9 mouse cellular contexts compared by ENCODE assay signal in the genomic region with DNA sequence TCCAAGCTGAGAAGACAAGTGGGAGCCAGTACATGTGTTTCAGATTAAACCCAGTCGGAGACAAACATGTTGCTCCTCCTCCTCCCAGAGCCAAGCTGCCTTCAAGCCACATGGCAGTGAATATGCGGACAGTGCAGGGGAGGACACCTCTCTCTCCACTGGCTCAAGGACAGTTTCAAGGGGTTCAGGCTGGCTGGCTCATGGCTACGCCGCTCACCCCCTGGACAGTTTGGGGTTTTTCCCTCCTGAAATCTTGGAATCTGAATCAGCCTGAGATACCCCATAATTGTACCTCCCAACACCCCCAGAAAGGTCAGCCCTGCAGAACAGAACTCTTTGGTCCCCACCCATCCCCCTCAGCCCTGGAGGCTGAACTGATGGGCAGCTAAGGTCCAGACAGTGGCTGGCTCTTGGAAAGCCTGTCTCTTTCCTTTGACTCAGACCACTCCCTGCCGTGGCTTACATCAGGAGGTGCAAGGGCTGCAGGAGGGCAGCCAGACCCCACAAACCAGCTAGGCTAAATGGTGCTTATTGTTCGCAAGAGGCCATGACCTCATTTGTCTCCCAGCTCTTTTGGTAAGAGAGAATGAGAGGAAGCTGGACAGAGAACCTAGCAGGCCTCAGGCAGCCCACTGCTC. TPM values are rescaled to one million over a fixed set of nuclear protein-coding genes. Genes with fewer than 3 reads are reported as not detected.
DNase-seq lines count a peak whose midpoint lies in the region; ATAC-seq and TF ChIP-seq lines count a peak whose summit lies in the region.
"Had no signal": no experiment of that assay in that cellular context is flagged by ENCODE, and none has a peak within 500 bp of the region (broad histone marks: within the 10 kb centered on the region; RNA-seq: fewer than 3 reads in every experiment).

No protein-coding gene starts in this region.

- no peak for ATAC-seq in heart, embryonic 16.5 days (replicated peaks; ENCODE audit: extremely low read depth, insufficient read depth, low FRiP score)
- ATAC-seq in liver, postnatal 0 days, result peak; percentile 48
- no peak for ATAC-seq in megakaryocyte, adult 5-6 weeks (ENCODE audit: poor library complexity, severe bottlenecking)

- peak overlapping the region; percentile 12; the same call in 1 of the 2 replicates for H3K4me3 ChIP-seq in heart, adult 2 months
- peak overlapping the region; percentile 38 for H3K4me3 ChIP-seq in heart, embryonic 16.5 days (ENCODE audit: low read length)
- peak overlapping the region; percentile 46 for H3K4me3 ChIP-seq in liver, postnatal 0 days (ENCODE audit: low read depth, low read length)

- no peaks in the 10 kb centered on the region for H3K79me2 ChIP-seq in heart, adult 2 months (replicated peaks; ENCODE audit: control insufficient read depth, insufficient read depth, low read length)

- peak overlapping the region; percentile 5; the same call in 1 of the 2 replicates for H3K9ac ChIP-seq in heart, adult 2 months (ENCODE audit: low read depth, low read length)
- no peak overlapping the region; the same call in 1 of the 2 replicates for H3K9ac ChIP-seq in heart, embryonic 16.5 days (ENCODE audit: low read length)
- peak overlapping the region; percentile 64 for H3K9ac ChIP-seq in liver, postnatal 0 days (replicated peaks)

- no peak for TF ChIP-seq CTCF in heart, adult 2 months (IDR thresholded peaks at IDR 0.05)
- no peak for TF ChIP-seq CTCF in liver, postnatal 0 days (IDR thresholded peaks at IDR 0.05; ENCODE audit: low read depth)

- TF ChIP-seq EP300 in heart, adult 2 months (IDR thresholded peaks at IDR 0.05; ENCODE audit: insufficient read depth, low read depth, low read length), result no peak
- TF ChIP-seq EP300 in liver, postnatal 0 days (IDR thresholded peaks at IDR 0.05; ENCODE audit: low read depth), result no peak

- peak overlapping the region; percentile 35 for H3K4me2 ChIP-seq in heart, embryonic 16.5 days (ENCODE audit: low read depth, low read length)
- H3K4me2 ChIP-seq in liver, postnatal 0 days (ENCODE audit: low read depth, low read length), result peak overlapping the region; percentile 57

- peak overlapping the region; percentile 40 for H3K27ac ChIP-seq in heart, adult 2 months
- no peak overlapping the region for H3K27ac ChIP-seq in heart, embryonic 16.5 days (ENCODE audit: low read length)
- H3K27ac ChIP-seq in liver, postnatal 0 days (ENCODE audit: low read depth), result peak overlapping the region; percentile 84

- H3K27me3 ChIP-seq in heart, adult 2 months (ENCODE audit: control insufficient read depth, insufficient read depth, low read length), result no peaks in the 10 kb centered on the region
- no peaks in the 10 kb centered on the region for H3K27me3 ChIP-seq in heart, embryonic 16.5 days (ENCODE audit: control insufficient read depth, insufficient read depth, low read length)
- no peaks in the 10 kb centered on the region for H3K27me3 ChIP-seq in liver, postnatal 0 days (ENCODE audit: insufficient read depth, low read length)

- TF ChIP-seq POLR2A in heart, adult 2 months (IDR thresholded peaks at IDR 0.05; ENCODE audit: insufficient read depth, low read depth, low read length), result no peak

- H3K9me3 ChIP-seq in heart, embryonic 16.5 days (replicated peaks; ENCODE audit: control insufficient read depth, low read length), result no peaks in the 10 kb centered on the region
- H3K9me3 ChIP-seq in liver, postnatal 0 days (ENCODE audit: low read length), result no peaks in the 10 kb centered on the region

- peak; percentile 26 to 29 for DNase-seq in heart, adult 2 months
- no peak for DNase-seq in heart, postnatal 14 days
- DNase-seq in embryo, embryonic 10 days (ENCODE audit: low spot score), result peak; percentile 70
- no peak for DNase-seq in liver, postnatal 0 days
- no peak for DNase-seq in cerebellum, postnatal 25 days
- no peak for DNase-seq in cerebellum, adult 8-10 months
- DNase-seq: kidney, postnatal 14 days had no signal

- H3K4me1 ChIP-seq in heart, adult 2 months (ENCODE audit: control insufficient read depth, insufficient read depth, low read length), result no peaks in the 10 kb centered on the region
- no peaks in the 10 kb centered on the region for H3K4me1 ChIP-seq in heart, embryonic 16.5 days (ENCODE audit: control insufficient read depth, insufficient read depth, low read length)
- H3K4me1 ChIP-seq in liver, postnatal 0 days (ENCODE audit: insufficient read depth), result no peaks in the 10 kb centered on the region; the same call in 1 of the 2 replicates

- no peaks in the 10 kb centered on the region for H3K36me3 ChIP-seq in heart, adult 2 months (ENCODE audit: control insufficient read depth, insufficient read depth, low read length)
- no peaks in the 10 kb centered on the region for H3K36me3 ChIP-seq in heart, embryonic 16.5 days (ENCODE audit: control insufficient read depth, insufficient read depth)
- no peaks in the 10 kb centered on the region for H3K36me3 ChIP-seq in liver, postnatal 0 days (replicated peaks; ENCODE audit: insufficient read depth, low read length)

- intact Hi-C loops in heart, adult 2 months (cut with DNase I), result no loop called here
- intact Hi-C loops in heart, postnatal 14 days (cut with DNase I), result no loop called here

- 66% methylated on average over 6 of the region's 6 CpGs for WGBS in heart, adult 2 months
- WGBS in heart, embryonic 16.5 days, result 54% methylated on average over 6 of the region's 6 CpGs
- 45% methylated on average over 6 of the region's 6 CpGs for WGBS in liver, postnatal 0 days (ENCODE audit: insufficient replicate concordance)

RNA-seq across cellular contexts. Expression of a gene that starts 1.0 kb away (rescaled TPM):
- 10 to 100 TPM; 17.4 to 28.5 TPM for total RNA-seq in heart, adult 2 months (2021)
- polyA plus RNA-seq in heart, adult 2 months (2012; rRNA removed), result 84.5 and 96.1 TPM in 2 replicates
- total RNA-seq in heart, postnatal 14 days (2021), result 10 to 100 TPM; 24.8 to 31.9 TPM
- polyA plus RNA-seq in heart, embryonic 16.5 days (2015; fragmentation: Nextera tagmentation; extraction: Ambion mirVana), result 37.4 and 40.1 TPM in 2 replicates
- polyA plus RNA-seq in liver, postnatal 0 days (2015; fragmentation: Nextera tagmentation; extraction: Ambion mirVana), result 823 and 833 TPM in 2 replicates
- 26.5 and 30.8 TPM in 2 replicates for total RNA-seq in megakaryocyte, adult 5-6 weeks (2015)
- total RNA-seq in megakaryocyte, adult 5-6 weeks (2017), result 36.2 and 39.2 TPM in 2 replicates

RNA-seq across cellular contexts. Expression of a gene that starts 17.9 kb away (rescaled TPM):
- not detected for total RNA-seq in heart, adult 2 months (2021)
- polyA plus RNA-seq in heart, adult 2 months (2012; rRNA removed), result 0.18 and 0.61 TPM in 2 replicates
- total RNA-seq in heart, postnatal 14 days (2021), result not detected
- polyA plus RNA-seq in heart, embryonic 16.5 days (2015; fragmentation: Nextera tagmentation; extraction: Ambion mirVana), result 0.39 and 0.75 TPM in 2 replicates
- polyA plus RNA-seq in liver, postnatal 0 days (2015; fragmentation: Nextera tagmentation; extraction: Ambion mirVana), result 975 and 1,049 TPM in 2 replicates
- total RNA-seq in megakaryocyte, adult 5-6 weeks (2015), result 0.71 TPM in 1 of 2 replicates, not detected in the other
- not detected in 2 replicates for total RNA-seq in megakaryocyte, adult 5-6 weeks (2017)

RNA-seq across cellular contexts. Expression of a gene that starts 33.0 kb away (rescaled TPM):
- 1 to 10 TPM; 7.0 to 8.3 TPM for total RNA-seq in heart, adult 2 months (2021)
- 6.6 and 9.6 TPM in 2 replicates for polyA plus RNA-seq in heart, adult 2 months (2012; rRNA removed)
- total RNA-seq in heart, postnatal 14 days (2021), result 10 to 100 TPM in 1 of 2 experiments, 1 to 10 TPM in 1; 9.2 to 10.3 TPM
- 3.5 and 4.5 TPM in 2 replicates for polyA plus RNA-seq in heart, embryonic 16.5 days (2015; fragmentation: Nextera tagmentation; extraction: Ambion mirVana)
- 8.4 and 9.5 TPM in 2 replicates for polyA plus RNA-seq in liver, postnatal 0 days (2015; fragmentation: Nextera tagmentation; extraction: Ambion mirVana)
- total RNA-seq in megakaryocyte, adult 5-6 weeks (2015), result 11.1 and 11.9 TPM in 2 replicates
- total RNA-seq in megakaryocyte, adult 5-6 weeks (2017), result 9.3 and 11.8 TPM in 2 replicates

RNA-seq across cellular contexts. Expression of a gene that starts 40.0 kb away (rescaled TPM):
- 1 to 10 TPM; 3.7 to 4.6 TPM for total RNA-seq in heart, adult 2 months (2021)
- 10.3 and 14.3 TPM in 2 replicates for polyA plus RNA-seq in heart, adult 2 months (2012; rRNA removed)
- 10 to 100 TPM; 11.8 to 11.9 TPM for total RNA-seq in heart, postnatal 14 days (2021)
- 11.2 and 12.1 TPM in 2 replicates for polyA plus RNA-seq in heart, embryonic 16.5 days (2015; fragmentation: Nextera tagmentation; extraction: Ambion mirVana)
- 34.2 and 35.6 TPM in 2 replicates for polyA plus RNA-seq in liver, postnatal 0 days (2015; fragmentation: Nextera tagmentation; extraction: Ambion mirVana)
- total RNA-seq in megakaryocyte, adult 5-6 weeks (2015), result 3.1 and 7.8 TPM in 2 replicates
- 4.6 and 5.4 TPM in 2 replicates for total RNA-seq in megakaryocyte, adult 5-6 weeks (2017)

Comparison
In these comparisons a context has a peak if more than half of its experiments do, and no peak if none do; other contexts are left out.
1. DNase-seq: peak in heart, adult 2 months (2 of 2) and embryo, embryonic 10 days (single experiment); none in heart, postnatal 14 days (0 of 2), liver, postnatal 0 days (single experiment), cerebellum, postnatal 25 days (0 of 2) and cerebellum, adult 8-10 months (single experiment).
2. Peak in every context shown above with its lines, with median percentiles within 50 percentile points of each other: H3K4me3 ChIP-seq.